Mouse (Mus musculus) kidney, adult 2 months (tissue): ENCODE data around the gene Clp1.

Experiments used
- CTCF ChIP-seq: fragments of 200-500 bp; conservative IDR thresholded peaks from 2 replicates; pipeline ENCODE4 v1.5.1; 2011; ENCODE audit warnings: low read depth, mild to moderate bottlenecking, control low read depth, low read length, moderate library complexity, mixed read lengths; ENCODE audit not compliant: insufficient read depth, insufficient read length
- POLR2A ChIP-seq: fragments of 200-500 bp; IDR thresholded peaks from one replicate; pipeline ENCODE4 v1.6.1; 2011; ENCODE audit warnings: low read depth, low read length, control low read depth

DNA sequence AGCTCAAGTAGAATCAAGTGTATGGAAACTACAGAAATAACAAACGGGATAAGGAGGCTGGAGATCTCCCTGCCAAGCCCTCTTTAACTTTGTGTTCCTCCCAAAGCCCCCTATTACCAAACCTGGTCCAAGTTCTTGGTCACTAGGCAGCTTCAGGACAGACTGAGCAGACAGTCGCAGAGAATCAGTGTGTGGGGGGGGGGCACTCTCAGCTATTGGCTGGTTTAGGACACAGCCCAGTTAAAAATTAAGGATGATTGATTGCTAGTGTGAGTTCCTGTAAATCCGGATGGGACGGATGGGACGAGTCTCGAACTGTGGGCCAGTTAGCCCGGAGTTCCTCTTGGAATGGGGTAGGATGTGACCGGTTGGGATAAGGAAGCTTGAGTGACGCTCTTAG, 48.1 kb upstream of the Clp1 start, which contains the start of gene Serping1:
- no peak for TF ChIP-seq POLR2A
- TF ChIP-seq CTCF = no peak
